Mouse (Mus musculus) E14TG2a.4 (cell line): ENCODE data around the gene Dusp8.

Source experiments
- CTCF ChIP-seq: conservative IDR thresholded peaks from 2 replicates; pipeline ENCODE4 v1.5.1; 2014; ENCODE audit warnings: low read length
- POU5F1 ChIP-seq: IDR thresholded peaks from 2 replicates; pipeline ENCODE4 v1.6.1; 2014; ENCODE audit warnings: low read length, borderline replicate concordance

DNA sequence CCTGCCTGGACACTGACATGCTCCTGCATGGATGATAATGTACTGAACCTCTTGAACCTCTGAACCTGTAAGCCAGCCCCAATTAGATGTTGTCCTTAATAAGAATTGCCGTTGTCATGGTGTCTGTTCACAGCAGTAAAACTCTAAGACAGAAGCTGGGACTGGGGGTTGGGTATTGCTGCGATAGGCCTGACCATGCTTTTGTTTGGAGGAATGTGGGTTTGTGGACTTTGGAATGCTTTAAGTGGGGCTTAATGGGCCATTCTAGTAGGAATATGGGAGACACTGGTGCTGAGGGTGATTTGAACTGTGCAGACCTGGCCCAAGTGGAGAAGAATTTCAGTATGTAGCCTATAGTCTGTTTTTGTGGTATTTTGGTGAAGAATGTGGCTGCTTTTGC, 50.3 kb downstream of the Dusp8 start:
- TF ChIP-seq CTCF: no peak
- TF ChIP-seq POU5F1: no peak
